Mouse (Mus musculus): ENCODE data around the gene Gm5460. TPM values are rescaled to one million over a fixed set of nuclear protein-coding genes. Genes with fewer than 3 reads are reported as not detected.

Gene Gm5460
- total and polyA plus RNA-seq, 3 experiments: not detected

DNA sequence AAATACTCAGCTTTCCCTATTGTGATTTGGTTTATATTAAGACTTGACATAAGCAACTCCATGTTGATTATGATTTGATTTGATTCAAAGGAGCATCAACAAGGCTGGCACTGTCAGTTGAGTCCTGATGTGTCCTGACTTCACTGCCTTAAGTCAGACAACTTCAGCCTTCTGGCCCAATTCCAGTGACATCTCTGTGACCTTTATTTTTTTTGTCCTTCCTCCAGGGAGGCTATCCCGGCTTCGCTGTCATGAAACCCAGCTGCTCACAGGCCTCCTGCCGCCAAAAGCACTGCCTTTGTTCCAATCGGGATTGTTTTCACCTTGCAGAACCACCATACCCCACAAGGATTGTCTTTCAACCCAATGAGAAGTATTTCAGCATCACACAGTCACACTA lies 58.8 kb downstream of the Gm5460 start:
- DNase-seq (ENCODE audit: low read depth, low spot score): no peak
- no peak overlapping the region for H3K27ac ChIP-seq (ENCODE audit: control insufficient read depth, low read depth, low read length)
- no peaks in the 10 kb centered on the region for H3K27me3 ChIP-seq (ENCODE audit: control insufficient read depth in 1 of 2, insufficient read depth in 2 of 2, low read length in 2 of 2)
- H3K36me3 ChIP-seq (ENCODE audit: control insufficient read depth in 1 of 2, insufficient read depth in 2 of 2, low read length in 2 of 2): no peaks in the 10 kb centered on the region
- H3K79me2 ChIP-seq (ENCODE audit: control insufficient read depth, insufficient read depth, low read length, poor library complexity): no peaks in the 10 kb centered on the region
- no peak for TF ChIP-seq USF1 (IDR thresholded peaks at IDR 0.05; ENCODE audit: low read depth, low read length)
- no peak for TF ChIP-seq ETS1 (IDR thresholded peaks at IDR 0.05; ENCODE audit: low read depth, low read length)
- TF ChIP-seq KAT2A (conservative IDR thresholded peaks at IDR 0.05; ENCODE audit: low read depth, low read length): no peak
- no peak for TF ChIP-seq MYB (IDR thresholded peaks at IDR 0.05; ENCODE audit: low read depth, low read length)
- no peaks in the 10 kb centered on the region for H3K9me3 ChIP-seq (replicated peaks; ENCODE audit: insufficient read depth, low read length)
- no peaks in the 10 kb centered on the region for H3K4me1 ChIP-seq (ENCODE audit: control insufficient read depth in 1 of 2, insufficient read depth in 2 of 2, low read length in 2 of 2)
- H3K9ac ChIP-seq (ENCODE audit: control insufficient read depth, low read depth, low read length, poor library complexity, severe bottlenecking): no peak overlapping the region
- no peak overlapping the region for H3K4me3 ChIP-seq (ENCODE audit: control insufficient read depth in 1 of 2, insufficient read depth in 1 of 2, low read depth in 2 of 2, low read length in 2 of 2)

DNA sequence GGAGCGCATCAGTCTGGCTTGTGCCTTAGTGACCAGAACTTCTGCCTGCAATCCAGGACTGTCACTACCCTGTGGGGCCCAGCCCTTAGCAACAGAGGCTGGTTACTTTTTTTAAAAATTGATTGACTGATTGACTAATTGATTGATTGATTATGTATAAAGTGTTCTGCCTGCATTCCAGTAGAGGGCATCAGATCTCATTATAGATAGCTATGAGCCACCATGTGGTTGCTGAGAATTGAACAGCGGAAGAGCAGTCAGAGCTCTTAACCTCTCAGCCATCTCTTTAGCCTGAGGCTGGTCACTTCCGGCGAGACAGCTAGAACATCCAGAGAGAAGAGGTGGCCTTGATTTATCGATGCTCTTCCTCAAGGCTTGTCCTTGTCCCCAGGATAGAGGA lies 60.7 kb downstream of the Gm5460 start:
- H3K9ac ChIP-seq (ENCODE audit: control insufficient read depth, low read depth, low read length, poor library complexity, severe bottlenecking): no peak overlapping the region
- no peaks in the 10 kb centered on the region for H3K9me3 ChIP-seq (replicated peaks; ENCODE audit: insufficient read depth, low read length)
- no peaks in the 10 kb centered on the region for H3K4me1 ChIP-seq (ENCODE audit: control insufficient read depth in 1 of 2, insufficient read depth in 2 of 2, low read length in 2 of 2)
- no peaks in the 10 kb centered on the region for H3K27me3 ChIP-seq (ENCODE audit: control insufficient read depth in 1 of 2, insufficient read depth in 2 of 2, low read length in 2 of 2)
- H3K4me3 ChIP-seq (ENCODE audit: control insufficient read depth in 1 of 2, insufficient read depth in 1 of 2, low read depth in 2 of 2, low read length in 2 of 2): no peak overlapping the region
- DNase-seq (ENCODE audit: low read depth, low spot score): no peak
- H3K27ac ChIP-seq (ENCODE audit: control insufficient read depth, low read depth, low read length): no peak overlapping the region
- no peaks in the 10 kb centered on the region for H3K36me3 ChIP-seq (ENCODE audit: control insufficient read depth in 1 of 2, insufficient read depth in 2 of 2, low read length in 2 of 2)
- TF ChIP-seq TCF12 (IDR thresholded peaks at IDR 0.05; ENCODE audit: low read depth, low read length) (no peak), MYB (IDR thresholded peaks at IDR 0.05; ENCODE audit: low read depth, low read length) (no peak), USF2 (IDR thresholded peaks at IDR 0.05; ENCODE audit: borderline replicate concordance in 1 of 2, insufficient read depth in 1 of 2, low read depth in 1 of 2, low read length in 2 of 2) (no peak), TBP (IDR thresholded peaks at IDR 0.05; ENCODE audit: low read depth, low read length) (no peak)
- H3K79me2 ChIP-seq (ENCODE audit: control insufficient read depth, insufficient read depth, low read length, poor library complexity): no peaks in the 10 kb centered on the region

DNA sequence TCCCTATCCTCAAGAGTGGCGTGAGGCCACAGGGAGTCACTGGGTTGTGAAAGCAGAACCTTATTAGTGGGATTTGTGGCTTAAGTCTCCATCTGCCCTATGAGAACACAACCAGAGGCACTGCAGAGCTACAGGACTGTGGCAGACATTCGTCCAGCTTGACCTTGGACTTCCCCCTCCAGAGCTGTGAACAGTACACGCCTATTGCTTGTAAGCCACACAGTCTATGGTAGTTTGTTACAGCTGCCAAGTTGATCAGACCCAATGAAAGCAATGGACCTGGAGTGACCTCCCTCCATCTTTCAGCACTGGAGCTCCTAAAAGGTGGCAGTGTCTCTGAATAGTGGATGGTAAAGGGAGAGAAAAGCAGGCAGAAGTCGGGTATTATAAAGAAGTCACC lies 61.7 kb downstream of the Gm5460 start:
- H3K4me3 ChIP-seq (ENCODE audit: control insufficient read depth in 1 of 2, insufficient read depth in 1 of 2, low read depth in 2 of 2, low read length in 2 of 2): no peak overlapping the region
- DNase-seq (ENCODE audit: low read depth, low spot score): no peak

More for the DNA sequence above, 61.7 kb downstream of the Gm5460 start:
- Histone ChIP-seq H3K9ac (ENCODE audit: control insufficient read depth, low read depth, low read length, poor library complexity, severe bottlenecking) (no peak overlapping the region), H3K9me3 (replicated peaks; ENCODE audit: insufficient read depth, low read length) (no peaks in the 10 kb centered on the region), H3K4me1 (ENCODE audit: control insufficient read depth in 1 of 2, insufficient read depth in 2 of 2, low read length in 2 of 2) (no peaks in the 10 kb centered on the region), H3K27me3 (ENCODE audit: control insufficient read depth in 1 of 2, insufficient read depth in 2 of 2, low read length in 2 of 2) (no peaks in the 10 kb centered on the region), H3K27ac (ENCODE audit: control insufficient read depth, low read depth, low read length) (no peak overlapping the region), H3K36me3 (ENCODE audit: control insufficient read depth in 1 of 2, insufficient read depth in 2 of 2, low read length in 2 of 2) (no peaks in the 10 kb centered on the region), H3K79me2 (ENCODE audit: control insufficient read depth, insufficient read depth, low read length, poor library complexity) (no peaks in the 10 kb centered on the region)
- no peak for TF ChIP-seq MAX (IDR thresholded peaks at IDR 0.05; ENCODE audit: low read length)
- TF ChIP-seq CHD2 (IDR thresholded peaks at IDR 0.05; ENCODE audit: low read length): no peak
- no peak for TF ChIP-seq MXI1 (IDR thresholded peaks at IDR 0.05; ENCODE audit: low read depth, low read length)
- TF ChIP-seq EP300 (IDR thresholded peaks at IDR 0.05; ENCODE audit: low read depth in 1 of 2, low read length in 2 of 2): no peak
- TF ChIP-seq ELF1 (IDR thresholded peaks at IDR 0.05; ENCODE audit: low read depth, low read length): no peak
- no peak for TF ChIP-seq E2F4 (IDR thresholded peaks at IDR 0.05; ENCODE audit: borderline replicate concordance, low read depth, low read length)
- TF ChIP-seq GATA1 (IDR thresholded peaks at IDR 0.05; ENCODE audit: low read depth, low read length): no peak
- TF ChIP-seq TBP (IDR thresholded peaks at IDR 0.05; ENCODE audit: low read depth, low read length): no peak
- TF ChIP-seq TCF12 (IDR thresholded peaks at IDR 0.05; ENCODE audit: low read depth, low read length): no peak
- no peak for TF ChIP-seq JUND (IDR thresholded peaks at IDR 0.05; ENCODE audit: low read depth, low read length)
- no peak for TF ChIP-seq RCOR1 (IDR thresholded peaks at IDR 0.05; ENCODE audit: low read depth, low read length)
- no peak for TF ChIP-seq POLR2A (IDR thresholded peaks at IDR 0.05; ENCODE audit: control insufficient read depth in 1 of 2, insufficient read depth in 1 of 2, low read depth in 1 of 2, low read length in 2 of 2, poor library complexity in 1 of 2)
- TF ChIP-seq SMC3 (IDR thresholded peaks at IDR 0.05; ENCODE audit: low read depth, low read length): no peak
- TF ChIP-seq POLR2AphosphoS2 (IDR thresholded peaks at IDR 0.05; ENCODE audit: low read length): no peak
- TF ChIP-seq CHD1 (IDR thresholded peaks at IDR 0.05; ENCODE audit: low read depth, low read length): no peak

Data from MEL (cell line).